Mouse (Mus musculus) liver, embryonic 14.5 days (tissue): ENCODE results near the gene C9orf72. TPM values are rescaled to one million over a fixed set of nuclear protein-coding genes. Genes with fewer than 3 reads are reported as not detected.
A peak's percentile ranks its signal among the peaks of the same experiment; 100 is the strongest.

ENCODE experiments used
- ATAC-seq: fragments of 200-750 bp; cut with Nextera tagmentation; 2 replicates; pipeline ENCODE4 v1.8.0; 2017; ENCODE audit warnings: moderate number of reproducible peaks, mild to moderate bottlenecking, moderate library complexity; ENCODE audit not compliant: insufficient read depth
- DNase-seq, 3 experiments: peaks; one replicate each; pipeline ENCODE4 v3.0.0-alpha.2; 2012 to 2013; ENCODE audit warnings: low read depth in 3 of 3, low spot score in 3 of 3
- H3K27ac ChIP-seq: fragments of 300-500 bp; sonication (generic); 2 replicates; pipeline ENCODE4 v1.5.1; 2014; ENCODE audit warnings: moderate library complexity, mild to moderate bottlenecking, control low read depth, inconsistent platforms
- H3K27me3 ChIP-seq: fragments of 300-500 bp; sonication (generic); 2 replicates; pipeline ENCODE4 v1.6.1; 2014; ENCODE audit warnings: mild to moderate bottlenecking, low read length, moderate library complexity; ENCODE audit not compliant: control insufficient read depth, insufficient read depth
- H3K36me3 ChIP-seq: fragments of 300-500 bp; sonication (generic); replicated peaks from 2 replicates; pipeline ENCODE4 v1.6.1; 2014; ENCODE audit warnings: low read depth; ENCODE audit not compliant: control insufficient read depth, insufficient read depth
- H3K4me1 ChIP-seq, 2 experiments: fragments of 200-500 bp in 1 of 2; fragments of 300-500 bp in 1 of 2; sonication (generic) in 1 of 2; replicated peaks; 2 replicates each; pipeline ENCODE4 v1.6.1; 2012 to 2014; ENCODE audit warnings: antibody characterized with exemption in 1 of 2, inconsistent platforms in 1 of 2, low read length in 1 of 2; ENCODE audit not compliant: control insufficient read depth in 2 of 2, insufficient read depth in 2 of 2
- H3K4me2 ChIP-seq: fragments of 300-500 bp; sonication (generic); 2 replicates; pipeline ENCODE4 v1.6.1; 2014; ENCODE audit warnings: low read depth, mild to moderate bottlenecking, control low read depth, moderate library complexity
- H3K4me3 ChIP-seq, 2 experiments: fragments of 200-500 bp in 1 of 2; fragments of 300-500 bp in 1 of 2; sonication (generic) in 1 of 2; 2 replicates each; pipeline ENCODE4 v1.5.1; 2012 to 2014; ENCODE audit warnings: low read depth in 2 of 2, low read length in 2 of 2, mild to moderate bottlenecking in 2 of 2, control low read depth in 1 of 2, inconsistent platforms in 1 of 2, moderate library complexity in 1 of 2; ENCODE audit not compliant: insufficient read depth in 1 of 2
- H3K9ac ChIP-seq: fragments of 300-500 bp; sonication (generic); replicated peaks from 2 replicates; pipeline ENCODE4 v1.6.1; 2014; ENCODE audit warnings: mild to moderate bottlenecking, control low read depth, moderate library complexity
- H3K9me3 ChIP-seq: fragments of 300-500 bp; sonication (generic); 2 replicates; pipeline ENCODE4 v1.6.1; 2016; ENCODE audit warnings: low read length, mixed read lengths; ENCODE audit not compliant: control insufficient read depth
- CTCF ChIP-seq: IDR thresholded peaks from 2 replicates; pipeline ENCODE4 v1.5.1; 2016; ENCODE audit warnings: antibody characterized with exemption, low read depth, control low read depth
- EP300 ChIP-seq: IDR thresholded peaks from 2 replicates; pipeline ENCODE4 v1.6.1; 2016; ENCODE audit warnings: antibody characterized with exemption, low read depth
- WGBS: fragments of 180-500 bp; shearing (Covaris S2); extraction: QIAGEN DNeasy Blood & Tissue Kit; methylation state at CpG from one replicate; pipeline ENCODE4 v1.1.7; 2014; ENCODE audit not compliant: insufficient replicate concordance; 5-methylcytosine and 5-hydroxymethylcytosine counted together
- polyA plus RNA-seq, 2 experiments: library from polyadenylated mRNA; depleted of rRNA in 1 of 2; stranded (reverse) in 1 of 2; unstranded in 1 of 2; fragments of >200 nt; fragmentation: Nextera tagmentation in 1 of 2; extraction: Ambion mirVana in 1 of 2; gene quantifications; 2 replicates each; pipeline versions ENCODE4 v1.2.1 to v1.2.3; 2012 to 2014

The C9orf72 gene
- polyA plus RNA-seq, 2 experiments: 3.0 TPM

DNA sequence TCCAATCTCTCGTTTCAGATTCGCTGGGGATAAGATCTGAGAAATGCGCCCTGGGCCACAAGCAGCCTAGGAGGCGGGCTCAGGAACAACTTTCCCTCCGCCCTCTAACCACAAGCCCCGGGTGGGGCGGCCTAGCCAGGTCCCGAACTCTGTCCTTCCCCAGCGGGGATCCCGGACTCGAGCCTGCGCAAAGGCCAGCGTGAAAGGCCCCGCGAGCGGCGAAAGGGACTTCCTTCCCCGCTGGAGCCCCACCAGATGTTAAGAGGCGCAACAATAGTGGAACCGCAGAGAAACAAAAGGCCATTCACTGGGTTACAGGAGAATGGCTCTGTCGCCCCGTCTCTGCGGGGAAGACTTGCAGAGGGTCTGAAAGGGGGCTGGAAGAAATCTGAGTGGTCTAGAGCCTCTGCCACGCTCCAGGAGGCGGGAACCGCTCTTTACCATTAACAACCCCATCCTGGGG, 69.8 kb downstream of the C9orf72 start:
- Histone ChIP-seq H3K4me2 (peak overlapping the region; percentile 79), H3K9ac (peak overlapping the region; percentile 61), H3K9me3 (no peaks in the 10 kb centered on the region), H3K4me3 (peak overlapping the region; percentile 61 to 69), H3K4me1 (peaks cover 0 to 2% of the 10 kb centered on the region in 2 experiments; a peak in 1 of 4 replicates), H3K36me3 (no peaks in the 10 kb centered on the region), H3K27me3 (peaks cover 2% of the 10 kb centered on the region; the same call in 1 of the 2 replicates), H3K27ac (no peak overlapping the region)
- DNase-seq: no peak
- 0% methylated on average over 26 of the region's 26 CpGs for WGBS
- TF ChIP-seq CTCF (no peak), EP300 (no peak)
- peak; percentile 69 for ATAC-seq

DNA sequence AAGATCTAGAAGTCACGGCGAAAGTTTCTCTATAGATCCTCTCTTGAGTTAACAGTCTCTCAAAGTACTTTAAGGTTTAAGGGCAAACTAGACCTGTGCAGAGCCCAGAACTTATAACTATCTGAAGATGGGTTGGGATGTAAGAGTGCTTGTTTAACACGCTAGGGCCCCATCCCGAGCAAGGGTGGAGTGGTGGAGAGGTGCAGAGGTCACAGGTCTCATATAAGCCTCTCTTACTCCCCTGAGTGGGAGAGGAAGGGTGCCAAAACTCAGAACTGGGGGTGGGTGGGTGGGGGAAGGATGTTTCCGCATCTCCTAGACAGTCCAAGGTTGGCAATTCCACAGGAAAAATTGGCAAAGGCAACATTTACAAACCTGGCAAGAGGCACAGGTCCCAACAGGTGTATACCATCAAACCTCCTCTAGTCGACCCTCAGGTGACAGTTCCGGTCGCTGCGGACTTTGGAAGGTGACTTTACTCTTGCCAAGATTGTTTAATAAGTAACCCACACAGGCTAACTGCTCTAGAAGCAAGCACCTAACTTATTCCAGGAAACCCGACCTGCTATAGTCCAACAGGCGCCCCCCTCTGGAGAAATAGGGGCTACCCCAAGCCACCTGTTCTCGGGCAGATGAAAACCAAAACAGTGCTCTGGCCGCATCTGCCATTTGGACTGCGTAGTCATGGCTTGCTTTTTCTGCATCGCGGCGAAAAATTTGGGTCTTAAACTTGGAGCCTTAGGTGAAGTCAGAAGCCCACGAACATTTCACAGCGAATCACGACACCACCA, 70.6 kb downstream of the C9orf72 start:
- Histone ChIP-seq H3K9ac (0 out of 2 replicates have a peak overlapping the region, but pooled peaks have one; percentile 2), H3K4me1 (peaks cover 0 to 2% of the 10 kb centered on the region in 2 experiments; a peak in 1 of 4 replicates), H3K4me3 (peak overlapping the region; percentile 61 to 69), H3K27ac (no peak overlapping the region), H3K27me3 (peaks cover 2% of the 10 kb centered on the region; the same call in 1 of the 2 replicates), H3K9me3 (no peaks in the 10 kb centered on the region), H3K36me3 (no peaks in the 10 kb centered on the region), H3K4me2 (peak overlapping the region; percentile 79)
- WGBS: 23% methylated on average over 20 of the region's 20 CpGs
- no peak for TF ChIP-seq EP300
- TF ChIP-seq CTCF: peak; percentile 41
- DNase-seq (peak in 1 of 3 experiments; percentile 39), ATAC-seq (peak; percentile 66)

DNA sequence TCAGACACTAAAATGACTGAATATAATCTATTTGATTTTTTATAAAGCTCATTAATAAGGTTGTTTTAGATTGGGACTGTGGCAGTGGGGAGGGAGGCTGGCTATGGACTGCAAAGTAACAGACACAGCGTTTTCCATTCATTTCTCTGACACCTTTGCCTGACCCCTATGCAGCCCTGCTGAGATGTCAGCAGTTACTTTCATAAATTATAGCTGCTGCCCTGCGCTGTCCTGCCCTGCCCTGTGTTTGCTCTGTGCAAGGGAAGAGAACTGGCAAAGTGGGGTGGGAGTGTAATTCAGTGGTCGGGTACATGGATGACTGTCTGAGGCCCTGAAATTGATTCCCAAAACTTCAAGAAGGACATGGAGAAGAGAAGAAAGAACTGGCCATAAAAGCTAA, 71.9 kb downstream of the C9orf72 start:
- Histone ChIP-seq H3K27ac (no peak overlapping the region), H3K4me2 (no peak overlapping the region), H3K4me3 (no peak overlapping the region), H3K27me3 (peaks cover 2% of the 10 kb centered on the region; the same call in 1 of the 2 replicates), H3K4me1 (peaks cover 0 to 2% of the 10 kb centered on the region in 2 experiments; a peak in 1 of 4 replicates), H3K36me3 (no peaks in the 10 kb centered on the region), H3K9ac (no peak overlapping the region), H3K9me3 (no peaks in the 10 kb centered on the region)
- ATAC-seq: no peak
- no peak for DNase-seq
- 47% methylated on average over 3 of the region's 3 CpGs for WGBS
- TF ChIP-seq CTCF: no peak
- no peak for TF ChIP-seq EP300

DNA sequence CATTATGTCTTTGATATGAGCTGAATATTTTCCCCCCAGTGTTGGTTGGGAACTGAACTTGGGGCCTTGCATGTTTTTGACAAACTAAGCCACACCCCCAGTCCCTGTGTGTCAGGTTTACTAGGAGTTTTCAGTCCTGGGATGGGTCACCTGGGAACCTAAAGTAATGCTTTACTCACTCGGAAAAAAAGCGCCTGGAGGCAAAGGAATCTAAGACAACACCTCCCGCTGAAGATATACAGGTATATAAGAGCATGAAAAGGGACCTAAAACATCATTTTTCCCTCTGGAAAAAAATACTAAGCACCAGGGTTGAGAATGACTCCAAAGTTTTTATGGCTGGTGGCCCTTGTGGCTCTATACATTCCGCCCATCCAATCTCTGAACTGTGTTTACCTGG, 74.2 kb downstream of the C9orf72 start, which contains the start of gene Ifnk:
Gene Ifnk (plus strand): TSS at position 301 of the 400 bp plus-strand sequence.
- Histone ChIP-seq H3K4me1 (peaks cover 0 to 2% of the 10 kb centered on the region in 2 experiments; a peak in 1 of 4 replicates), H3K4me3 (no peak within 1 kb of the TSS), H3K4me2 (no peak within 1 kb of the TSS), H3K9ac (no peak within 1 kb of the TSS), H3K27me3 (no peaks in the 10 kb centered on the region; the same call in 1 of the 2 replicates), H3K27ac (no peak within 1 kb of the TSS), H3K36me3 (no peaks in the 10 kb centered on the region), H3K9me3 (no peaks in the 10 kb centered on the region)
- no peak for ATAC-seq
- no peak for TF ChIP-seq CTCF
- TF ChIP-seq EP300: no peak
- WGBS: 58% methylated on average over 4 of the region's 4 CpGs
- DNase-seq: no peak

DNA sequence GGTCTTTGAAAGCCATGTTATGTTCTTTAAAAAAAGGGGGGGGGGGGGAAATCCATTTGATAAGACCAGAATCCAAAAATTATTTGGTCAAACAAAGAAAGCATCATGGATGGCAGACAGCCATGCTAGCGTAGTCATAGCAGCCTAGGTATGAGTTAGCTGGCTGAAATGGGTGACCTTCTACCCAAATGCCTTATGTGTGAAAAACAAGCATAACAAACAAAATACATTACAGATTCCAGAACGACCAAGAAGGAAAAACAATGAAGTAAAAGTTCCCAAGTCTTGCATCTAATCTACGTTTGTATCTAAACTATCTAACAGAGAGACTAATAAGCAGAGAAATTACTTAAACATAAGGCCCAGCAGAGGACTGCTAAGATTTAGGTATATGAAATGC, 75.3 kb downstream of the C9orf72 start:
- H3K9ac ChIP-seq: no peak overlapping the region
- TF ChIP-seq EP300 (no peak), CTCF (no peak)
- ATAC-seq: no peak
- peaks cover 0 to 1% of the 10 kb centered on the region in 2 experiments; a peak in 1 of 4 replicates for H3K4me1 ChIP-seq
- no peaks in the 10 kb centered on the region for H3K36me3 ChIP-seq
- no peak overlapping the region for H3K4me2 ChIP-seq
- H3K27ac ChIP-seq: no peak overlapping the region
- no peak for DNase-seq
- no peaks in the 10 kb centered on the region for H3K9me3 ChIP-seq
- no peaks in the 10 kb centered on the region; the same call in 1 of the 2 replicates for H3K27me3 ChIP-seq
- H3K4me3 ChIP-seq: no peak overlapping the region
- 54% methylated on average over 3 of the region's 3 CpGs for WGBS
